Mouse (Mus musculus): ENCODE measurements around the gene Prepl. TPM values are rescaled to one million over a fixed set of nuclear protein-coding genes. Genes with fewer than 3 reads are reported as not detected.
A peak's percentile ranks its signal among the peaks of the same experiment; 100 is the strongest.

Gene Prepl
- polyA plus RNA-seq, 1 experiment, result not detected

DNA sequence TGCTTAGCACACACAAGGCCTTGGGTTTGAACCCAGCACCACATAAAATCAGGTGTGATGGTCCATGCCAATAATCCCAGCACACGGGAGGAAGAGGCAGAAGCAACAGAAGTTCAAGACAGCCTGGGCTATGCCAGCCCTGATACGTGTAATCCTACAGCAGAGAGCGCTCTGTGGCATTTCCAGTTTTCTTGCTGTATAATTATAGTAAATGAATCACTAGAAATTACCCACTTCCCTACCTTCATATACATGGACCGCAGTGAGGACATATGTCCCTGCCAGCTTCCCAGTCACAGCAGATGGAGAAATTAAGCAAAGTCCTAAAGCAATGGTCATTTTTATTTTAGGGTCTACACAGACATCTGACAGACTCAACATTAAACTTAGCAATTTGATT lies 16.0 kb downstream of the Prepl start:
- no peak overlapping the region for H3K27ac ChIP-seq (ENCODE audit: insufficient read depth, low read depth, low read length)
- peaks cover 15% of the 10 kb centered on the region for H3K4me1 ChIP-seq (ENCODE audit: control insufficient read depth, insufficient read depth, low read length)
- 41% methylated on average over 4 of the region's 4 CpGs for WGBS
- no peak for TF ChIP-seq POLR2A (IDR thresholded peaks at IDR 0.05; ENCODE audit: insufficient read depth, low read depth, low read length)
- TF ChIP-seq CTCF (IDR thresholded peaks at IDR 0.05; ENCODE audit: insufficient read depth, low read depth, low read length), result no peak
- H3K4me3 ChIP-seq (ENCODE audit: insufficient read depth, low read depth, low read length), result no peak overlapping the region

DNA sequence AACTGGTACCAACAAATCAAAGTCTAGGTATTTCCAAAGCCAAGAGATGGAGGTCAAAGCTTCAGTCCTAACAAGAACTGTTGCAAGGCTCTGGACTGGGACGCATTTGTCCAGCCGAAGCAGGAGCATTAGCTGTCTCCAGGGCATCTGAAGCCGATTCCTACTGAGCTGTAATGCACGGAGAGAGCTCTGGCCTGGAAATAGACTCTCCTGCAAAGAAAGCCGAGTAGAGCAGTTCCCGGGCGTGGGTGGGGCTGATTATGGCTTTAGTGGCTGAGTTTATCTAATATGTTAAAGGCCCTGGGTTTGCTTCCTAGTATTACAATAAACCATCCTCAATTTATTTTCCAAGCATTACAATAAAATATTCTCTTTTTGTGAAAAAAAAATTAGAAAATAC lies 16.8 kb downstream of the Prepl start:
- TF ChIP-seq POLR2A (IDR thresholded peaks at IDR 0.05; ENCODE audit: insufficient read depth, low read depth, low read length), result no peak
- no peak for TF ChIP-seq CTCF (IDR thresholded peaks at IDR 0.05; ENCODE audit: insufficient read depth, low read depth, low read length)
- WGBS, result 24% methylated on average over 7 of the region's 7 CpGs
- no peak overlapping the region for H3K4me3 ChIP-seq (ENCODE audit: insufficient read depth, low read depth, low read length)
- peak overlapping the region; percentile 67; the same call in 1 of the 2 replicates for H3K27ac ChIP-seq (ENCODE audit: insufficient read depth, low read depth, low read length)
- H3K4me1 ChIP-seq (ENCODE audit: control insufficient read depth, insufficient read depth, low read length), result peaks cover 15% of the 10 kb centered on the region

- Histone ChIP-seq H3K27ac (ENCODE audit: insufficient read depth, low read depth, low read length) (0 out of 2 replicates have a peak overlapping the region, but pooled peaks have one; percentile 67), H3K4me3 (ENCODE audit: insufficient read depth, low read depth, low read length) (no peak overlapping the region), H3K4me1 (ENCODE audit: control insufficient read depth, insufficient read depth, low read length) (peaks cover 16% of the 10 kb centered on the region)
- no peak for TF ChIP-seq POLR2A (IDR thresholded peaks at IDR 0.05; ENCODE audit: insufficient read depth, low read depth, low read length)
- no peak for TF ChIP-seq CTCF (IDR thresholded peaks at IDR 0.05; ENCODE audit: insufficient read depth, low read depth, low read length)
- WGBS, result 31% methylated on average over 11 of the region's 11 CpGs
Measured at GRCm38 (mm10) chr17:85072383-85072782, 17.7 kb downstream of the Prepl start.

DNA sequence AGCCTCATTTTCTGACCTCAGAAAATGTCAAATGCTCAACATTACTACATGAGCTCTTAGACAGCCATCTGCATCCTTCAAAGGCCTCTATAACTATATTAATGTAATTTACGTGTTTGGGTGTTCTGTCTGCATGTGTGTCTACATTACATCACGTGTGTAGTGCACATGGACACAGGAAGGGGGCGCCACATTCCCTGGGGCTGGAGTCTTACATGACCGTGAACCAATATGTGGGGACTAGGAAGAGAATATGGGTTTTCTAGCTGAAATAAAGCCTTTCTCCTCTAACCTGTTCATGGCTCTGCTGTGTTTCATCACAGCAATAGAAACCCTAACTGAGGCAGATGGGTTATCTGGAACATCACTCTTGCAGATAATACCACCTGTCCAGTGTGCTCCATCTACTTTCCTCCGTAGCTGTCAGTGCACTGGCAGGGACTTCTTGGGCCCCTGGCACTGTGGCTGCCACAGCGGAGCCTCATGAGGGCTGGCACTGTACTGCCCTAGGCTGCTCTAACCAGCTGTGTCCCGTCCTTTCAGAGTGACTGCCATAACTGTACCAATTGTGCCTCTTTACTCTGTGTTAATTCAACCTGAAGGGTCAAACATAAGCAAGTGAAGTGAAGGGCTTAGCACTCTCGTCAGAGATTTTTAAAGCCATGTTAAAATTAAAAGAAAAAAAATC lies 18.8 kb downstream of the Prepl start:
- TF ChIP-seq POLR2A (IDR thresholded peaks at IDR 0.05; ENCODE audit: insufficient read depth, low read depth, low read length) (no peak), CTCF (IDR thresholded peaks at IDR 0.05; ENCODE audit: insufficient read depth, low read depth, low read length) (no peak)
- Histone ChIP-seq H3K27ac (ENCODE audit: insufficient read depth, low read depth, low read length) (no peak overlapping the region), H3K4me1 (ENCODE audit: control insufficient read depth, insufficient read depth, low read length) (peaks cover 18% of the 10 kb centered on the region), H3K4me3 (ENCODE audit: insufficient read depth, low read depth, low read length) (no peak overlapping the region)
- 90% methylated on average over 8 of the region's 8 CpGs for WGBS

- H3K4me1 ChIP-seq (ENCODE audit: control insufficient read depth, insufficient read depth, low read length), result peaks cover 18% of the 10 kb centered on the region
- TF ChIP-seq POLR2A (IDR thresholded peaks at IDR 0.05; ENCODE audit: insufficient read depth, low read depth, low read length), result no peak
- 86% methylated on average over 6 of the region's 6 CpGs for WGBS
Measured at GRCm38 (mm10) chr17:85070658-85071057, 19.4 kb downstream of the Prepl start.

DNA sequence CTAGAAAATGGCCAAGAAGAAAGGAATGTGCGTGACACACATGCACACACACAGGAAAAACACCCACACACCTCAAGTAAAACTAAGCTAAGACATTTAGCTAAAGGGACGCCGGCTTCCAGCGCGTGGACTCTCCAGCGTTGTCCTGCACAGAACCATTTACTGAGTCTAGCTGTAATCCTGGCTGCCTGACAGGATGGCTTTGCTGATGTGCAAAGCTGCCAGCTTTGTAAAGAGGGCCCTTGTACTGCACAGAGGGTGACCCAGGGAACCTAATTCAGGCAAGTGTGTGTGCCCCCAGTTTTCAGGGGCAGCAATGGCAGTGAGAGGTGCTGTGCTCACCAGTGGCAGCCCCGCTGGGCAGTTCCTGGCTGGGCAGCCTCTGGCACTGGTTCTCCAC lies 22.7 kb downstream of the Prepl start:
- H3K27ac ChIP-seq (ENCODE audit: insufficient read depth, low read depth, low read length), result no peak overlapping the region
- H3K4me1 ChIP-seq (ENCODE audit: control insufficient read depth, insufficient read depth, low read length), result peaks cover 5% of the 10 kb centered on the region
- 53% methylated on average over 7 of the region's 7 CpGs for WGBS
- H3K4me3 ChIP-seq (ENCODE audit: insufficient read depth, low read depth, low read length), result no peak overlapping the region
- TF ChIP-seq CTCF (IDR thresholded peaks at IDR 0.05; ENCODE audit: insufficient read depth, low read depth, low read length) (no peak), POLR2A (IDR thresholded peaks at IDR 0.05; ENCODE audit: insufficient read depth, low read depth, low read length) (no peak)

More at GRCm38 (mm10) chr17:85070658-85071057, 19.4 kb downstream of the Prepl start:
- H3K27ac ChIP-seq (ENCODE audit: insufficient read depth, low read depth, low read length), result no peak overlapping the region
- H3K4me3 ChIP-seq (ENCODE audit: insufficient read depth, low read depth, low read length), result no peak overlapping the region

DNA sequence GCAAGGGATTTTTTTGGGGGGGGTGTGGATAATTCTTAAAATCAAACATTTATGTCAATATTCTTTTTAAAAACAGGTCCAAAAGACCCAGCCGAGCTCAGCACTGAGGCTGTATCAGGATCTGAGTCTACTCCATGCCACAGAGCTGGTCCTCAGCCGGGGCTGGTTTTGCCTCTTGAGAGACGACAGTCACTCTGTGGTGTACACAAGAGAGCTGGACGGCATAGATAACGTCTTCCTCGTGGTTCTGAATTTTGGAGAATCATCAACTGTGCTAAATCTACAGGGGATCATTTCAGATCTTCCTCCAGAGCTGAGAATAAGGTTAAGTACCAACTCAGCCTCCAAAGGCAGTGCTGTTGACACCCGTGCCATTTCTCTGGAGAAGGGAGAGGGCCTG lies 26.5 kb downstream of the Prepl start:
- TF ChIP-seq POLR2A (IDR thresholded peaks at IDR 0.05; ENCODE audit: insufficient read depth, low read depth, low read length), result no peak
- TF ChIP-seq CTCF (IDR thresholded peaks at IDR 0.05; ENCODE audit: insufficient read depth, low read depth, low read length), result no peak
- H3K4me1 ChIP-seq (ENCODE audit: control insufficient read depth, insufficient read depth, low read length), result peaks cover 3% of the 10 kb centered on the region; the same call in 1 of the 2 replicates
- no peak overlapping the region for H3K27ac ChIP-seq (ENCODE audit: insufficient read depth, low read depth, low read length)
- no peak overlapping the region for H3K4me3 ChIP-seq (ENCODE audit: insufficient read depth, low read depth, low read length)
- 90% methylated on average over 7 of the region's 7 CpGs for WGBS

DNA sequence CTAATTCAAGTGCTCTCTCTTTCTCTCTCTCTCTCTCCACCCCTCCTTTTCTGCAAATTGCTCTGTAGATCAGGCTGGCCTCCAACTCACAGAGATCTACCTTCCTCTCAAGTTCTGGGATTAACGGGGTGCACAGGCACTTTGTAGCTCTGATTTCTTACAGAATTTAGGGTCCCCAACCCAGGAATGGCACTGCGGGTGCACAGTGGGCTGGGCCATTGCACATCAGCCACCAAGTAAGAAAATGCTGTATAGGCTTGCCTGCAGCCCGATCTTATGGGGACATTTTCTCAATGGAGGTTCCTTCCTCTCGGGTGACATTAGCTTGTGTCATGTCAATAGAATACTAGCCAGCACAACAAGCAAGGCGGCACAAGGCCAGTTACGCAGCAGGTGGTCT lies 30.9 kb downstream of the Prepl start:
- Histone ChIP-seq H3K27ac (ENCODE audit: insufficient read depth, low read depth, low read length) (no peak overlapping the region), H3K4me1 (ENCODE audit: control insufficient read depth, insufficient read depth, low read length) (no peaks in the 10 kb centered on the region), H3K4me3 (ENCODE audit: insufficient read depth, low read depth, low read length) (no peak overlapping the region)
- TF ChIP-seq POLR2A (IDR thresholded peaks at IDR 0.05; ENCODE audit: insufficient read depth, low read depth, low read length) (no peak), CTCF (IDR thresholded peaks at IDR 0.05; ENCODE audit: insufficient read depth, low read depth, low read length) (no peak)
- 92% methylated on average over 6 of the region's 6 CpGs for WGBS

- H3K4me1 ChIP-seq (ENCODE audit: control insufficient read depth, insufficient read depth, low read length), result no peaks in the 10 kb centered on the region
- no peak overlapping the region for H3K4me3 ChIP-seq (ENCODE audit: insufficient read depth, low read depth, low read length)
- no peak overlapping the region for H3K27ac ChIP-seq (ENCODE audit: insufficient read depth, low read depth, low read length)
- WGBS, result 91% methylated on average over 7 of the region's 7 CpGs
- no peak for TF ChIP-seq CTCF (IDR thresholded peaks at IDR 0.05; ENCODE audit: insufficient read depth, low read depth, low read length)
Measured at GRCm38 (mm10) chr17:85058276-85058675, 31.8 kb downstream of the Prepl start.

Measured in olfactory bulb, adult 2 months (tissue).